Mouse (Mus musculus): ENCODE data around the gene Kynu.
A peak's percentile ranks its signal among the peaks of the same experiment; 100 is the strongest.

Kynu gene

DNA sequence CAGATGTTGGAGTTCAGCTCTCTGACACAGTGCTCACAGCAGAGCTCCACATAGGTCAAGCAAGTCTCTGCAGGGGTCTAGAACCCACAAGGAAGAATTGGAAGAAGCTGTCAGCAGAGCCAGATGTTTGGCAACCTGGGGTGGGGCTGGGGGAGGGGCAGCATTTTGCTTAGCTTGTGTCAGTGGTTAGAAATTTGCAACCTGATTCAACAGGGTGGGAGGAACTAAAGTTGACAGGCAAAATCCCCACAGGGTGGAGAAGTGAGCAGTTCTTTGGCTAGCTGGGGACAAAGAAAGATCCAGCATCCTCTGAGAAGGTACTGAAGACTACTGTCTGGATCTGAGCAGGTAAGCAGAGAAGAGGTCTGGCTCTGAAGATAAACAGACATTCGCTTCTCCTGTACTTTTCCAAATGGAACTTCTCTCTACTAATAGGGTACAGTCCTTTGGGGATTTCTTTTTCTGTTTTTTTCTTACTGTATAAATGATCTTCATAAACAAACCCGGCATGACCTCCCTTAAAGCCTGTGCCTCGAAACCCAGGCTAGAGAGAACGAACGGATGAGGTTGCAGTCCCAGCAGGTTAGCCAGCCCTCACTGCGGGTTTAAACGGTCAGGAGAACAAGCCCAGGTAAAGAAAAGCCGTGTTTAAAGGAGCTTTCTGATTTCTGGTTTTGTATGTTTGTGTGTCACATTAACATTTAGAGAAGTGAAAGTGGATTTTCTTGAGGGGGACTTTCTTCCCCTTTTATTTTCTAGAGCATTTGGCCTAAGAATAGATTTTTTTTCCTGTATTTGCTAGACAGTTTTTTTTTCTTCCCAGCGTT, at the start of gene Kynu:
Kynu (plus strand) TSS at position 268 of the 827 bp plus-strand sequence.
- peak; percentile 77 for DNase-seq (ENCODE audit: low spot score)

GRCm38 (mm10) chr2:43506182-43506581, 48.9 kb upstream of the Kynu start:
- no peak for DNase-seq (ENCODE audit: low spot score)

- no peak for DNase-seq (ENCODE audit: low spot score)
These were observed 41.3 kb upstream of the Kynu start for GRCm38 (mm10) chr2:43513852-43514251.

DNA sequence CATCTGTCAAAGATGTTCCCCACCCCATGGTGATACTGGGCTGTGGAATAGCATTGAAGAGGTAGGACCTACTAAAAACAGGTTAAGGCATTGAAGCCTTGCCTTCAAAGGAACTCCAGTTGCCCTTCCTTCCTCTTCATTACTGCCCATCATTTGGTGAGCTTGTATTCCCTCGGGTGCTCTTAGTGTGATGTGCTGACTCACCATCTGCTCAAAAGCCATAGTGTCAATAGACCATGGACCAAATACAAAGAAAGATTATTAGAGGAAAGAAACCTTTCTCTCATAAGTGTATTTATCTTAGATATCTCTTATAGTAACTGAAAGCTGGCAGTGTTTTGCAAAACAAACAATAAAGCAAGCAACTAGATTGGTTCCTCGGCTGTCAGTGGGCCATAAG, 20.7 kb upstream of the Kynu start:
- no peak for DNase-seq (ENCODE audit: low spot score)

GRCm38 (mm10) chr2:43542615-43543014, 12.5 kb upstream of the Kynu start:
- no peak for DNase-seq (ENCODE audit: low spot score)

GRCm38 (mm10) chr2:43545665-43546064, 9.5 kb upstream of the Kynu start:
- no peak for DNase-seq (ENCODE audit: low spot score)

DNA sequence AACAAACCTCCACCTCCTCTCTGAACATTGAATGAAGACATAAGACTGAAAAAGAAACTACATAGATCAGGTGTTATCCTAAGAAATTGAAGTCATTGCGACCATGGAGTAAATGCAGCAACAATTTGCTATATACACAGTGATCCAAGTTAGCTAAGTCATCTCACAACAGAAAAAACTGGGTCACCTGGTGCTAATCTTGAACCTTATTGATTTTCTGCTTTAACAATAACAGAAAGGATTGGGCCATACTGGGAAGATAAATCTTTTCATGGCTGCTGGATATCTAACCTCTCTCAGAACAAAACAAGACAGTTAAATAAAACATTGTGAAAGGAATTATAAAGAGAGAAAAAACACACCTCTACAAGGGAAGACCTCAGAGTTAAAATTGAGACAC, 8.7 kb upstream of the Kynu start:
- no peak for DNase-seq (ENCODE audit: low spot score)

DNA sequence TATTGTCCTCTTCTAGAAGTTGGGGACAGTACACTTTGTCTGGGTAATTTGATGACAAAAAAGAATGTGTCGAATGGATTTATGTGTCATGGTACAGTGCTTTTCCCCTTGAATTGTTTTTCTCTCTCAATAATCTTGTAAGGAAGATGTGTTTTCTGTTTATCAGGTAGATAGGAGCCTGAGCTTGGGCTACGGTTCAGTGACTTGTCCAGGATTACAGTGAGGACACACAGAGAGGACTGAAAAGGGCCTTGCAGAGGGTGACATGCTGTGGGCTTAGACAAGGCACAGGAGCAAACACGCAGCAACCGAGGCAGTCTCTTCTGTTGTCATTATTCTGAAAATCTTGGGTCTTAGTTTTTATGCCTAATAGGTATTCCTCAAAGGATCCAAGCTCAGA, 913 bp upstream of the Kynu start:
- DNase-seq (ENCODE audit: low spot score): no peak

- DNase-seq (ENCODE audit: low spot score): peak; percentile 71
These were observed 758 bp downstream of the Kynu start for GRCm38 (mm10) chr2:43555889-43556285.

DNA sequence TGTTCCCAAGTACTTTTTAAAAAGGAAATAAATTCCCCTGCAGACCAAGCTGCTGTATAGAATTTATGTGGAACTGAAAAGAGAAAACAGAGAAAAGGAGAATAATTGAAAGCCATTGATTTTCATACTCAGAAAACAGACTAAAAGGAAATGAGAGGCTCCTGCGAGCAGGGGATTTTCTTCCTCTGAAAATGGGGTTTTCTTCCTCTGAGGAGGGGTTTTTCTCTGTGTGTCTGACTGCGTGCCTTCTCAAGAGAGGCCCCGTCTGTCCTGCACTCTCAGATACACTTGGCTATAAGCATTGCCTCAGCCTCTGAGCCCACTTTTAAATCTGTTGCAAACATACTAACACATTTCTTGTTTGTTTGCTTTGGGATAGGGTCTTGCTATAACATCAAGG, 1.9 kb downstream of the Kynu start:
- DNase-seq (ENCODE audit: low spot score): no peak

GRCm38 (mm10) chr2:43561209-43561608, 6.1 kb downstream of the Kynu start:
- DNase-seq (ENCODE audit: low spot score): no peak

GRCm38 (mm10) chr2:43562779-43563178, 7.7 kb downstream of the Kynu start:
- DNase-seq (ENCODE audit: low spot score): no peak

- no peak for DNase-seq (ENCODE audit: low spot score)
These were observed 13.3 kb downstream of the Kynu start for GRCm38 (mm10) chr2:43568406-43568805.

GRCm38 (mm10) chr2:43573526-43573925, 18.4 kb downstream of the Kynu start:
- no peak for DNase-seq (ENCODE audit: low spot score)

GRCm38 (mm10) chr2:43583243-43583812, 28.2 kb downstream of the Kynu start:
- DNase-seq (ENCODE audit: low spot score): no peak

DNA sequence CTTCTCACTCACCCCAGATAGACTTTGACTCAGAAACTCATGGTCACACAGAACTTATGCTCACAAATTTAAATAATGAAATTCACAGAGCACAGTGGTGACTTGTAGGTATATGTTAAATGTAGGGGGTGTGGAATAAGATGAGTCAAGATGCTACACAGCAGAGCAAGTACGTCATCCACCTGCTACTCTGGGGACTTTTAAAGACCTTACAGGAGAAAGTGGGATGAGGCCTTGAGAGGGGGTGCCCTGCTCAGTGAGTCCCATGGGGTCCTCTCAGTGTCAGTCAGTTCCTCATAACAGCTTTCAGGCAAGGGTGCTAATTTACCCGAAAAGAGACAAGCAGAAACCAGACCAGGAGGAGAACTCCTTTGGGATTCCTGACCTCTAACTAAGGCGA, 30.4 kb downstream of the Kynu start:
- DNase-seq (ENCODE audit: low spot score): no peak

DNA sequence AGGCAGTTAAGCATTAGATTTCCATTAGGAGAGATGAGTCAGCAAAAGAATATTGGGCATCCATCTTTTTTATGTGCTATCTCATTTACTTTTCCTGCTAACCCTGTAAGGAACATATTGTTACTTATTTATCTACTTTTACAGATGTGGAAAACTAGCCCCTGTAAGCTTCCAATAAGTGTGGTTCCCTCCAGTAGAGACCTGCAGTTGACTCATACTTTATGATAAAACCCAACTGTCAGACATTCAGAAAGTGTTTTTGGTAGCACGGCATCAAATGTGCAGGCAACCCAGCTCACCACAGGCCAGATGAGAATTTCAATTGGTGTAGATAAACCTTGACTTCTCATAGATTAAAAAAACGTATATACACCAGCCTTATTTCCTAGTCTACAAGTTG, 32.7 kb downstream of the Kynu start:
- DNase-seq (ENCODE audit: low spot score): no peak

DNA sequence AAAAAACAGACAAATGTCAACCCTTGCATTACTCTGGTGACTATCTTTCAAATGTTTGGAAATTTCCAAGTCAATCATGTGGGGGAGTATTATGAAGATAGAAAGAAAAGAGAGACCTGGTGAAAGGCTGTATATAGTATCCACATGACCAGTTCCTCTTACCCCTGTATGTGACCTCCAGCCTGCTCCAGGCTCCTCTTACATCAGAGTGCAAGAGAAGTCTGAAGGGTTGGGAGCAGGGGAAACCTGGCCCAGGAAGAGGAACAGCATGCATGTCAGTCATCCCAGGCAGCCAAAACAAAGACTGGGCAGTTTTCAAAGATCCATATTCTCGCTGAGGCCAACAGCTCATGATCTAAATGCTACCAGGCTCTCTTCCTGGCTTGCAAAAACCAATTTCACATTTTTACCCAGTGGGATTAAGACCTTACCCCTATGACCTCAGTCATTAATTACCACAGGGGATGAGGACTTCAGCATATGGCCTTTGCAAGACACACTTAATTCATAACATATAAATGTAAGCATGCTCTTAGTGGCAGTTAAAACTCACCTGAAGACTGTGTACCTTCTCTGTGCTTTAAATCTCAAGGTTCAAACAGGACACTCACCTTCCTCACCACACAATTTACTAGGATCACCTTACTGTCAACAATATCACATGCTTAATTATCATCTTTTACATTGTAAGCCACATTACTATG, 37.0 kb downstream of the Kynu start:
- DNase-seq (ENCODE audit: low spot score): no peak

DNA sequence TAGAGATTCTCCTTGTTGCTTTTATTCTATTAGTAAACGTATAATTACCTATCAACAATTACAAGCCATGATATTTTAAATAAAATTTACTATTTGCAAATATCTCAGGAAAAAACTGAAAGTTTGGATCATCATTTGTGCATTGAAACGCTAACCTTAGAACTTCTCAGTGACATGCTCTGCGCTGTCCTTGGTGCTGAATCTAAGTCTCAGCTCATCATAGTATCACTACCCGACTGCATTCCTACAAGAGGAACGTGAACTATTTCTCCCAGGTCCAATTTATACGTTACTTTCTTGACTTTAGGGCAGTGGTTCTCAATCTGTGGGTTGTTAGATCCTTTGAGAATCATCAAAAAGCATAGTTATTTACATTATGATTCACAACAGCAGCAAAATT, 58.4 kb downstream of the Kynu start:
- DNase-seq (ENCODE audit: low spot score): peak; percentile 15

DNA sequence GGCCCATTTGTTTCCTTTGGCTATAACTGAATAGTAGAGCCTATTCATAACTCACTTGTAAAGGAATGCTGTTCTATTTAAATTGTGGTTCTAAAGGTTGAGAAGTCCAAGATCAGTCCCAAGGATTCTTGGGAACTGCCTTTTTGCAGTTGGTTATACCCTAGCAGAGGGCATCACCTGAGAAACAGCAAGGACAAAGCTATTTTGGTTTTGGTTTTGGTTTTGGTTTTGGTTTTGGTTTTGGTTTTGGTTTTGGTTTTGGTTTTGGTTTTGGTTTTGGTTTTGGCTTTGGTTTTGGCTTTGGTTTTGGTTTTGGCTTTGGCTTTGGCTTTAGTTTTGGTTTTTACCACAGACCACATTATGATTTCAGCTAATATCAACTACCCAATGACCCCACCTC, 66.0 kb downstream of the Kynu start:
- DNase-seq (ENCODE audit: low spot score): no peak

DNA sequence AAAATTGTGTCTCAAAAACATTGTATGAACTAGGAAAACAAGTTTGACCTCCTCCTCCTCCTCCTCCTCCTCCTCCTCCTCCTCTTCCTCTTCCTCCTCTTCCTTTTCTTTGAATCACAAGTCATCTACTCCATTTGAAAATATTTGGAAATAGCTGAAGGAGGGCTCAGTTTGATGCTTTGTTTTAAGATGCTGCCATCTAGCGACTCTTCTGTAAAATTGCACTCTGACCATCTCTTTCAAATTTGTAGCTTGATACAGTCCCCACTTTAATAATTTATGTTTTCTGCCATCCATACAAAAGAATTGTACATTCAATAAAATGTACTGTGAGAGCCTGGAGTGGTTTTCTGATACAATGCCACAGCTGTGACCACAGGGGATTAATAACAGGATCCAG, 67.7 kb downstream of the Kynu start:
- no peak for DNase-seq (ENCODE audit: low spot score)

GRCm38 (mm10) chr2:43631786-43632185, 76.7 kb downstream of the Kynu start:
- no peak for DNase-seq (ENCODE audit: low spot score)

DNA sequence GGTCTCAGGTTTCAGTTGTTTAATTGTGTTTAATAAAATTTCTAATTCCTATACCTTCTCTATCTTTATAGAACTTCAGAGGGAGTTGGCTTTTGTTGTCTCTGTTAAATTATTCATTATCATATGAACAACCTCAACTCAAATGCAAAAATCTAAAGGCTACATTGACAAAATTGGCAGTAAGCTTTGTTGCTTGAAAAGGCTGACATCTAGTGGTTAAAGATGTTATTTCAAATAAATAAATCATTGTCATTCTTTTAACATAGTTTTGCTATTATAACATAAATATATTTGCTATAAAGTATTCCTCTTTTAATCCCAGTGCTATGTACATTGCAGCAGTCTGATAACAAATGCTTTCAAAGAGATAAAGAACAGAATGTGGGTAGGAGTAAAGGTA, 81.4 kb downstream of the Kynu start:
- no peak for DNase-seq (ENCODE audit: low spot score)

Measured in yolk sac, embryonic 10.5 days (tissue).